In the genomic region with DNA sequence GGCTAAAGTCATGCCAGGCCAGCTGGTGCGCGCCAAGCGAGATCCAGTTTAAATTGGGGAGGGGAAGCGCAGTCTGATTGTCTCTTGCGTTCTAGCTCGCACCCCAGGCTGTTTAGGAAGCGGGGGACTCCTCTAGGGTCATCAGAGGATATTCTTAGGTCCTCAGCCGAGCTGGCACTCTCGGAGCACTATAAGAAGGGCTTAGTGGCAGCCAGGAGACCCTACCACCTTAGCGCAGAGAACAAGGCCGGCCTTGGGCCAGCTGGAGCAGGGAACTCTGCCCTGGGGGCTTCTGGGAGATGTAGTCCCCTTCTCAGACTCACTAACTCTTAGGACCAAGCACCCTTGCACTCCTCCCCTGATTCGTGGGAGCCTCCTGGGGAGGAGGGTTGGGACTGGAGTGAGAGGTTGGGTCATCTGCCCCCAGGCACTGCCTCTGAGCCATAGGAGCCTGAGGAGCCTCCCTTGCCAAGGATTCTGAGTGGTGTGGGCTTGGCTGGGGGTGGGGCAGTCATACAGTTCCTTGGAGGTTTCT, we compare ENCODE assay signal across 7 mouse cellular contexts. TPM values are rescaled to one million over a fixed set of nuclear protein-coding genes. Genes with fewer than 3 reads are reported as not detected.
A peak's percentile ranks its signal among the peaks of the same experiment; 100 is the strongest.
DNase-seq lines count a peak whose midpoint lies in the region; ATAC-seq lines count a peak whose summit lies in the region.

No protein-coding gene starts in this region.

- peak overlapping the region; percentile 85 for H3K4me2 ChIP-seq in heart, embryonic 15.5 days

- H3K27me3 ChIP-seq in embryonic facial prominence, embryonic 10.5 days (replicated peaks; ENCODE audit: low read depth, poor library complexity, severe bottlenecking): no peaks in the 10 kb centered on the region
- H3K27me3 ChIP-seq in heart, embryonic 15.5 days: no peaks in the 10 kb centered on the region
- H3K27me3 ChIP-seq in splenic B cell, adult 2 months (ENCODE audit: control insufficient read depth, insufficient read depth, low read length, poor library complexity, severe bottlenecking): no peaks in the 10 kb centered on the region

- peak overlapping the region; percentile 93 for H3K4me3 ChIP-seq in embryonic facial prominence, embryonic 10.5 days
- peak overlapping the region; percentile 87 for H3K4me3 ChIP-seq in heart, embryonic 15.5 days

- peak; percentile 24 for ATAC-seq in CD4-positive, CD25-positive, alpha-beta regulatory T cell, adult 4 months
- peak; percentile 4 for ATAC-seq in heart, embryonic 15.5 days (replicated peaks; ENCODE audit: insufficient number of reproducible peaks, insufficient read depth, low FRiP score, low read depth)

- peak overlapping the region; percentile 97 for H3K9ac ChIP-seq in heart, embryonic 15.5 days

- peak overlapping the region; percentile 96 for H3K27ac ChIP-seq in embryonic facial prominence, embryonic 10.5 days (replicated peaks)
- peak overlapping the region; percentile 93 for H3K27ac ChIP-seq in heart, embryonic 15.5 days

- no peaks in the 10 kb centered on the region for H3K9me3 ChIP-seq in embryonic facial prominence, embryonic 10.5 days
- H3K9me3 ChIP-seq in heart, embryonic 15.5 days (replicated peaks): no peaks in the 10 kb centered on the region

- peak; percentile 86 for DNase-seq in NIH3T3 (ENCODE audit: low read depth)
- peak; percentile 81 for DNase-seq in embryonic facial prominence, embryonic 10.5 days (ENCODE audit: low spot score)
- peak; percentile 84 for DNase-seq in kidney, postnatal 14 days
- peak; percentile 70 for DNase-seq in lung, postnatal 14 days
- peak; percentile 47 for DNase-seq in splenic B cell, adult 2 months (ENCODE audit: low read depth, low spot score)

- under 1% methylated on average over 12 of the region's 12 CpGs for WGBS in embryonic facial prominence, embryonic 10.5 days
- 0% methylated on average over 12 of the region's 12 CpGs for WGBS in heart, embryonic 15.5 days

- H3K36me3 ChIP-seq in embryonic facial prominence, embryonic 10.5 days (replicated peaks): 0 out of 2 replicates have a peak, but pooled peaks cover 7% of the 10 kb centered on the region
- H3K36me3 ChIP-seq in heart, embryonic 15.5 days: no peaks in the 10 kb centered on the region
- H3K36me3 ChIP-seq in splenic B cell, adult 2 months (ENCODE audit: control insufficient read depth, insufficient read depth, low read length, poor library complexity, severe bottlenecking): no peaks in the 10 kb centered on the region

- peaks cover 83% of the 10 kb centered on the region for H3K4me1 ChIP-seq in embryonic facial prominence, embryonic 10.5 days
- H3K4me1 ChIP-seq in heart, embryonic 15.5 days (replicated peaks): peaks cover 61% of the 10 kb centered on the region

RNA-seq across cellular contexts. Expression of a gene that starts 1.0 kb away (rescaled TPM):
- 10 to 100 TPM; 13.3 to 17.6 TPM for polyA plus RNA-seq in CD4-positive, CD25-positive, alpha-beta regulatory T cell, adult 4 months (2017; shearing (Covaris generic))
- polyA plus RNA-seq in embryonic facial prominence, embryonic 10.5 days (2016; fragmentation: Nextera tagmentation; extraction: Ambion mirVana): 7.4 and 7.7 TPM in 2 replicates
- 9.1 and 12.6 TPM in 2 replicates for polyA plus RNA-seq in heart, embryonic 15.5 days (2015; fragmentation: Nextera tagmentation; extraction: Ambion mirVana)

RNA-seq across cellular contexts. Expression of a gene that starts 28.8 kb away (rescaled TPM):
- not detected for polyA plus RNA-seq in CD4-positive, CD25-positive, alpha-beta regulatory T cell, adult 4 months (2017; shearing (Covaris generic))
- polyA plus RNA-seq in embryonic facial prominence, embryonic 10.5 days (2016; fragmentation: Nextera tagmentation; extraction: Ambion mirVana): 0.41 and 0.59 TPM in 2 replicates
- 0.63 TPM in 1 of 2 replicates, not detected in the other for polyA plus RNA-seq in heart, embryonic 15.5 days (2015; fragmentation: Nextera tagmentation; extraction: Ambion mirVana)

RNA-seq across cellular contexts. Expression of a gene that starts 42.6 kb away (rescaled TPM):
- under 1 TPM in 1 of 2 experiments, not detected in 1; 0.43 TPM for polyA plus RNA-seq in CD4-positive, CD25-positive, alpha-beta regulatory T cell, adult 4 months (2017; shearing (Covaris generic))
- not detected in 2 replicates for polyA plus RNA-seq in embryonic facial prominence, embryonic 10.5 days (2016; fragmentation: Nextera tagmentation; extraction: Ambion mirVana)
- not detected in 2 replicates for polyA plus RNA-seq in heart, embryonic 15.5 days (2015; fragmentation: Nextera tagmentation; extraction: Ambion mirVana)

Comparison
In these comparisons a context has a peak if more than half of its experiments do, and no peak if none do; other contexts are left out.
1. Peak in every context shown above with its lines: DNase-seq, ATAC-seq, H3K4me3 ChIP-seq and H3K27ac ChIP-seq.